Mouse (Mus musculus) heart, postnatal 0 days (tissue): Measurements from ENCODE around the gene Chchd3. TPM values are rescaled to one million over a fixed set of nuclear protein-coding genes. Genes with fewer than 3 reads are reported as not detected.

Source experiments
- ATAC-seq: fragments of 200-750 bp; cut with Nextera tagmentation; 2 replicates; pipeline ENCODE4 v1.8.0; 2017; ENCODE audit warnings: low read depth, moderate number of reproducible peaks, moderate library complexity; ENCODE audit not compliant: insufficient read depth
- DNase-seq: peaks from one replicate; pipeline ENCODE4 v3.0.0-alpha.2; 2016; ENCODE audit warnings: low spot score
- H3K27ac ChIP-seq: fragments of 300-500 bp; sonication (generic); 2 replicates; pipeline ENCODE4 v1.5.1; 2014; ENCODE audit warnings: low read depth, mild to moderate bottlenecking
- H3K27me3 ChIP-seq: fragments of 300-500 bp; sonication (generic); 2 replicates; pipeline ENCODE4 v1.6.1; 2014; ENCODE audit warnings: low read length, mixed read lengths; ENCODE audit not compliant: control insufficient read depth, insufficient read depth
- H3K36me3 ChIP-seq: fragments of 300-500 bp; sonication (generic); replicated peaks from 2 replicates; pipeline ENCODE4 v1.6.1; 2014; ENCODE audit warnings: low read length, mixed read lengths; ENCODE audit not compliant: control insufficient read depth, insufficient read depth
- H3K4me1 ChIP-seq: fragments of 300-500 bp; sonication (generic); 2 replicates; pipeline ENCODE4 v1.6.1; 2014; ENCODE audit warnings: antibody characterized with exemption; ENCODE audit not compliant: control insufficient read depth, insufficient read depth
- H3K4me2 ChIP-seq: fragments of 300-500 bp; sonication (generic); 2 replicates; pipeline ENCODE4 v1.6.1; 2014; ENCODE audit warnings: low read depth, mild to moderate bottlenecking, low read length, moderate library complexity
- H3K4me3 ChIP-seq: fragments of 300-500 bp; sonication (generic); 2 replicates; pipeline ENCODE4 v1.5.1; 2014; ENCODE audit warnings: low read depth, low read length
- H3K9ac ChIP-seq: fragments of 300-500 bp; sonication (generic); replicated peaks from 2 replicates; pipeline ENCODE4 v1.6.1; 2014; ENCODE audit warnings: low read depth, low read length, mixed read lengths
- H3K9me3 ChIP-seq: fragments of 300-500 bp; sonication (generic); replicated peaks from 2 replicates; pipeline ENCODE4 v1.6.1; 2016; ENCODE audit warnings: low read length; ENCODE audit not compliant: control insufficient read depth
- CTCF ChIP-seq: IDR thresholded peaks from 2 replicates; pipeline ENCODE4 v1.5.1; 2016; ENCODE audit warnings: antibody characterized with exemption, control low read depth, low read depth
- EP300 ChIP-seq: IDR thresholded peaks from 2 replicates; pipeline ENCODE4 v1.6.1; 2016; ENCODE audit warnings: antibody characterized with exemption, low read depth
- WGBS: fragments of 180-500 bp; shearing (Covaris S2); extraction: QIAGEN DNeasy Blood & Tissue Kit; methylation state at CpG from one replicate; pipeline ENCODE4 v1.1.7; 2014; 5-methylcytosine and 5-hydroxymethylcytosine counted together
- polyA plus RNA-seq: library from polyadenylated mRNA; unstranded; fragments of >200 nt; fragmentation: Nextera tagmentation; extraction: Ambion mirVana; gene quantifications from 2 replicates; pipeline ENCODE4 v1.2.1, GENCODE M21; 2015
- total RNA-seq: library from RNA; depleted of rRNA; stranded (reverse); fragments of >200 nt; gene quantifications from 2 replicates; pipeline ENCODE4 v1.2.3, GENCODE M21; 2014; ENCODE audit warnings: low replicate concordance

Gene Chchd3
- total and polyA plus RNA-seq, 2 experiments from 2014 or later = 314 to 332 TPM

- TF ChIP-seq EP300 (no peak), CTCF (no peak)
- H3K27ac ChIP-seq = no peak overlapping the region
- WGBS = 87% methylated on average over 1 of the region's 1 CpGs
- H3K36me3 ChIP-seq = no peaks in the 10 kb centered on the region
- DNase-seq = no peak
- H3K4me2 ChIP-seq = no peak overlapping the region
- no peaks in the 10 kb centered on the region for H3K27me3 ChIP-seq
- H3K4me3 ChIP-seq = no peak overlapping the region
- no peak overlapping the region for H3K9ac ChIP-seq
- H3K4me1 ChIP-seq = 0 out of 2 replicates have a peak, but pooled peaks cover 2% of the 10 kb centered on the region
- H3K9me3 ChIP-seq = no peaks in the 10 kb centered on the region
- no peak for ATAC-seq
Measured at GRCm38 (mm10) chr6:32944956-32945355, 115.1 kb downstream of the Chchd3 start.

- Histone ChIP-seq H3K9ac (no peak overlapping the region), H3K4me1 (0 out of 2 replicates have a peak, but pooled peaks cover 2% of the 10 kb centered on the region), H3K36me3 (no peaks in the 10 kb centered on the region), H3K27ac (no peak overlapping the region), H3K27me3 (no peaks in the 10 kb centered on the region), H3K4me2 (no peak overlapping the region), H3K4me3 (no peak overlapping the region), H3K9me3 (no peaks in the 10 kb centered on the region)
- WGBS = 81% methylated on average over 4 of the region's 4 CpGs
- no peak for TF ChIP-seq CTCF
- no peak for TF ChIP-seq EP300
- ATAC-seq (no peak), DNase-seq (no peak)
Measured at GRCm38 (mm10) chr6:32943651-32944050, 116.4 kb downstream of the Chchd3 start.

- no peak overlapping the region for H3K9ac ChIP-seq
- no peaks in the 10 kb centered on the region for H3K36me3 ChIP-seq
- no peaks in the 10 kb centered on the region for H3K27me3 ChIP-seq
- DNase-seq (no peak), ATAC-seq (no peak)
- H3K9me3 ChIP-seq = no peaks in the 10 kb centered on the region
- H3K4me3 ChIP-seq = no peak overlapping the region
- no peak overlapping the region for H3K27ac ChIP-seq
- TF ChIP-seq EP300 (no peak), CTCF (no peak)
- peaks cover 12% of the 10 kb centered on the region for H3K4me1 ChIP-seq
- no peak overlapping the region for H3K4me2 ChIP-seq
- 30% methylated on average over 11 of the region's 11 CpGs for WGBS
Measured at GRCm38 (mm10) chr6:32940299-32940698, 119.8 kb downstream of the Chchd3 start.

GRCm38 (mm10) chr6:32937643-32938042 lies 122.4 kb downstream of the Chchd3 start:
- TF ChIP-seq EP300 = no peak
- TF ChIP-seq CTCF = no peak
- WGBS = 83% methylated on average over 1 of the region's 1 CpGs
- no peak for ATAC-seq

GRCm38 (mm10) chr6:32936794-32937193 lies 123.3 kb downstream of the Chchd3 start:
- DNase-seq = no peak
- peaks cover 12% of the 10 kb centered on the region for H3K4me1 ChIP-seq
- H3K9ac ChIP-seq = no peak overlapping the region
- no peak overlapping the region for H3K4me2 ChIP-seq
- no peak overlapping the region for H3K4me3 ChIP-seq
- no peak for TF ChIP-seq CTCF
- no peak for TF ChIP-seq EP300
- no peaks in the 10 kb centered on the region for H3K9me3 ChIP-seq
- H3K36me3 ChIP-seq = no peaks in the 10 kb centered on the region
- WGBS = 69% methylated on average over 3 of the region's 3 CpGs
- no peak overlapping the region for H3K27ac ChIP-seq
- no peak for ATAC-seq
- no peaks in the 10 kb centered on the region for H3K27me3 ChIP-seq

More at GRCm38 (mm10) chr6:32937643-32938042, 122.4 kb downstream of the Chchd3 start:
- no peak overlapping the region for H3K4me2 ChIP-seq
- H3K9ac ChIP-seq = no peak overlapping the region
- no peaks in the 10 kb centered on the region for H3K27me3 ChIP-seq
- H3K36me3 ChIP-seq = no peaks in the 10 kb centered on the region
- peaks cover 12% of the 10 kb centered on the region for H3K4me1 ChIP-seq
- H3K27ac ChIP-seq = no peak overlapping the region
- H3K4me3 ChIP-seq = no peak overlapping the region
- DNase-seq = no peak
- no peaks in the 10 kb centered on the region for H3K9me3 ChIP-seq

- H3K4me1 ChIP-seq = peaks cover 10% of the 10 kb centered on the region
- no peak overlapping the region for H3K27ac ChIP-seq
- H3K27me3 ChIP-seq = no peaks in the 10 kb centered on the region
- H3K4me2 ChIP-seq = no peak overlapping the region
- DNase-seq (no peak), ATAC-seq (no peak)
- no peak overlapping the region for H3K4me3 ChIP-seq
- no peaks in the 10 kb centered on the region for H3K9me3 ChIP-seq
- H3K36me3 ChIP-seq = no peaks in the 10 kb centered on the region
- 56% methylated on average over 2 of the region's 2 CpGs for WGBS
- H3K9ac ChIP-seq = no peak overlapping the region
- TF ChIP-seq EP300 (no peak), CTCF (no peak)
Measured at GRCm38 (mm10) chr6:32936365-32936764, 123.7 kb downstream of the Chchd3 start.
